Mouse (Mus musculus) liver, embryonic 14.5 days (tissue): ENCODE results near the gene 0610012G03Rik.

Experiments
- CTCF ChIP-seq: IDR thresholded peaks from 2 replicates; pipeline ENCODE4 v1.5.1; 2016; ENCODE audit warnings: antibody characterized with exemption, low read depth, control low read depth
- EP300 ChIP-seq: IDR thresholded peaks from 2 replicates; pipeline ENCODE4 v1.6.1; 2016; ENCODE audit warnings: antibody characterized with exemption, low read depth

DNA sequence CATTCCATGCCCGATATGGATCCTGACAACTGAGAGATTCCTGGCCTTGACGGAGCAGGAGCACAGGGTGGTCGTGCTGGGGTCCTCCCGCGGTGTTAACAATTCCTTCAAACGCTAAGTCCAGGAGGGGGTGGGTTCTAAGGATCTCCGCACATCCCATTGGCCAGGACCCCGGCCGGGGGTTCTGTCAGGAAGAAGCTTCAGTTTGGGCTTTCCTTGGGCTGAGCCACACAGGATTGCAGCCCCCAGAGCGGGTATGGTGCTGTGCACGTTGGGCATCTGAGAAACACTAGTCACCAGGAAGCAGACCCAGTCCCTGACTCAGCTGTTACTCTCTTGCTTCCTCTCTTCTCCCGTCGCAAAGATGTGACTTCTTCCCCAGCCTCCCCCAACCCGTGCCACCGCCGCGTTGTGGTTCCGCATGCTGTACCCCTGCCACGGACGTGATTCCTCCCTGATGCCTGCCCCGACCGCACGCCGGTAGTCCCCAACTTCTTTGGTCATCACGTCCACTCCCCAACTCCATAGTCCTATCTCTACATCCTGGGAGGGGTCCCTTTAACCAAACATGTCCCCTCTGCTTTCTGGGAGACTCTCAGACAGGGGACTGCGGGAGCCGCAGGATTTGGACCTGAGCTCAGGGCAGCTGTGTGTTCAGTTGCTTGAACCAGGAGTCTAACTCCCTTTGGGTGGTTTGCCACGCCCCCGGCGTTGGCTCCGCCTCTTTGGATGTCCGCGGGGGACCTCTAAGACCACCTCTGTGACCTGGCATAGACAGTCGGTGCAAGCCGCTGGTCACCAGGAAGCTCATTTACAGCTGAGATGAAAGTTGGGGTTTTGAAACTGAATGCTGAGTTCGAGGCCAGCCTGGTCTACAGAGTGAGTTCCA, 13.0 kb downstream of the 0610012G03Rik start:
- TF ChIP-seq CTCF (no peak), EP300 (no peak)
